Mouse (Mus musculus) hindbrain, embryonic 15.5 days (tissue): Measurements from ENCODE around the gene Hhipl1. TPM values are rescaled to one million over a fixed set of nuclear protein-coding genes. Genes with fewer than 3 reads are reported as not detected.

ENCODE experiments used
- ATAC-seq: fragments of 200-750 bp; cut with Nextera tagmentation; 2 replicates; pipeline ENCODE4 v1.8.0; 2017; ENCODE audit warnings: low read depth, moderate number of reproducible peaks, moderate TSS enrichment; ENCODE audit not compliant: low FRiP score
- H3K27ac ChIP-seq: fragments of 300-500 bp; sonication (generic); replicated peaks from 2 replicates; pipeline ENCODE4 v1.5.1; 2015; ENCODE audit warnings: mild to moderate bottlenecking, inconsistent platforms
- H3K27me3 ChIP-seq: fragments of 300-500 bp; sonication (generic); 2 replicates; pipeline ENCODE4 v1.6.1; 2015; ENCODE audit warnings: control low read depth, inconsistent platforms
- H3K36me3 ChIP-seq: fragments of 300-500 bp; sonication (generic); 2 replicates; pipeline ENCODE4 v1.6.1; 2015; ENCODE audit warnings: control low read depth, inconsistent platforms
- H3K4me1 ChIP-seq: fragments of 300-500 bp; sonication (generic); replicated peaks from 2 replicates; pipeline ENCODE4 v1.6.1; 2015; ENCODE audit warnings: control low read depth, inconsistent platforms
- H3K4me2 ChIP-seq: fragments of 300-500 bp; sonication (generic); 2 replicates; pipeline ENCODE4 v1.6.1; 2015; ENCODE audit warnings: moderate library complexity, mild to moderate bottlenecking, inconsistent platforms
- H3K4me3 ChIP-seq: fragments of 300-500 bp; sonication (generic); 2 replicates; pipeline ENCODE4 v1.5.1; 2015; ENCODE audit warnings: mild to moderate bottlenecking, inconsistent platforms
- H3K9ac ChIP-seq: fragments of 300-500 bp; sonication (generic); 2 replicates; pipeline ENCODE4 v1.6.1; 2015; ENCODE audit warnings: inconsistent platforms
- H3K9me3 ChIP-seq: fragments of 300-500 bp; sonication (generic); 2 replicates; pipeline ENCODE4 v1.6.1; 2016; ENCODE audit warnings: control low read depth, inconsistent platforms
- WGBS: fragments of 180-500 bp; shearing (Covaris S2); methylation state at CpG from one replicate; pipeline ENCODE4 v1.1.7; 2015; 5-methylcytosine and 5-hydroxymethylcytosine counted together
- polyA plus RNA-seq: library from polyadenylated mRNA; unstranded; fragments of >200 nt; fragmentation: Nextera tagmentation; extraction: Ambion mirVana; gene quantifications from 2 replicates; pipeline ENCODE4 v1.2.1, GENCODE M21; 2015

Gene Hhipl1
- polyA plus RNA-seq, 1 experiment from 2014 or later: 2.7 TPM

DNA sequence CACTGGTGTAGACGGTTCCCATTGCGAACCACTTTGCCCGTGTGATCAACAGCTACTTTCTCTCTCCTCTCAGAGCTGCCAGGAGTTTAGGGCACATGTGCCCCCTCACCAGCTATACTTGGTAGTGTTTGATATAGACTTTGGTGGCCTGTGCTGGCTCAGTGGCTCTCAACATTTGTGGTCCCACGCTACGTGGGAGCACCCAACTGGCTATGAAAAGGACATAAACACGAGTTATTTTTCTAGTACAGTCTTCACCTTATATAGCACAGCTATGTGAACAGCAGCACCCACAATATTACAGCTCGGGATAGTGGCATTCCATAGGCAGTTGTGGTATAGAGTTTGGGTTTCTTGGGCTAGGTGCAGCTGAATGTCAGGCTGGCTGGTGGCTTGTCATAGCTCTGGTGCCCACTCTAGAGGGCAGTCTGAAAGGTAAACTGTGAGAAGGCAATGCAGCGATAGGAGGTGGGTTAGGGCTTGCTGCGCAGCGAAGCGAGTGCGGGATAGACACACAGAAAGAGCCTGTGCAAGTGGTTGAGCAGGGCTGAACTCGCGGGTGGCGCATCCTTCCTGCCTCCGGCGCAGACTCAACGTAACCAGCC lies 11.9 kb downstream of the Hhipl1 start:
- Histone ChIP-seq H3K4me3 (peak overlapping the region; percentile 2; the same call in 1 of the 2 replicates), H3K27me3 (peaks cover 27% of the 10 kb centered on the region), H3K4me2 (peak overlapping the region; percentile 34), H3K27ac (no peak overlapping the region), H3K4me1 (peaks cover 27% of the 10 kb centered on the region), H3K9me3 (no peaks in the 10 kb centered on the region), H3K36me3 (no peaks in the 10 kb centered on the region), H3K9ac (no peak overlapping the region)
- ATAC-seq: no peak
- 20% methylated on average over 18 of the region's 18 CpGs for WGBS

DNA sequence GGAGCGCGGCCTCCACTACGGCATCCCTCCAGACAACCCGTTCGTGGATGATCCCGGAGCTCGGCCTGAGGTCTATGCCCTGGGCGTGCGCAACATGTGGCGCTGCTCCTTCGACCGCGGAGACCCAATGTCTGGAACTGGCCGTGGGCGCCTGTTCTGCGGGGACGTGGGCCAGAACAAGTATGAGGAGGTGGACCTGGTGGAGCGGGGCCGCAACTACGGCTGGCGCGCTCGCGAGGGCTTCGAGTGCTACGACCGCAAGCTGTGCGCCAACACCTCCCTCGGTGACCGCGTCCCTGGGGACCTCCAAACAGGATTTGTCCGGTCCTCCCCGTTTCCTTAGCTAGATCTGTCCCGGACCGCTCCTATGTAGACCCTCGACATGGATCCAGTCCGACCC lies 12.4 kb downstream of the Hhipl1 start:
- no peak for ATAC-seq
- no peaks in the 10 kb centered on the region for H3K36me3 ChIP-seq
- H3K9me3 ChIP-seq: no peaks in the 10 kb centered on the region
- peaks cover 27% of the 10 kb centered on the region for H3K27me3 ChIP-seq
- WGBS: 19% methylated on average over 37 of the region's 37 CpGs
- H3K4me1 ChIP-seq: peaks cover 27% of the 10 kb centered on the region
- peak overlapping the region; percentile 2; the same call in 1 of the 2 replicates for H3K4me3 ChIP-seq
- H3K4me2 ChIP-seq: peak overlapping the region; percentile 34
- no peak overlapping the region for H3K9ac ChIP-seq
- no peak overlapping the region for H3K27ac ChIP-seq

DNA sequence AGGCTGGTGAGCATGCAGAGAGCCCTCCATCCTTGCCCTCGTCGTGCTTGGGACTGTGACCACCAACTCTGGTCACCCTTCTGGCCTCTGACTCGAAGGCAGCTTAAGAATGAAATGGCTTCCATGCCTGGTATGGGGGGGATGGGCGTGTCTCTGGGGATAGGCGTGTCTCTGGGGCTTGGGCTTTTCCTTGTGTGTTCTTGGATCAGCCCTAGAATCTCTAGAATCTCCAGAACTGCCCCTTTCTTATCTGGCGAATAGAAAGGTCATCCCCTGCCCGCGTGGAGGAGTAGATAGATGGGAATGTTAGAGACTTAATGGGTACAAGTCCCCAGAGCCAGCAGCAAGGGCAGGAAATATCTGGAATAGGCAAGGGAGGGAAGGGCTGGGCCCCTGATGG lies 14.0 kb downstream of the Hhipl1 start:
- H3K4me3 ChIP-seq: no peak overlapping the region
- no peak overlapping the region for H3K4me2 ChIP-seq
- no peak overlapping the region for H3K27ac ChIP-seq
- no peak for ATAC-seq
- H3K9ac ChIP-seq: no peak overlapping the region
- WGBS: 10% methylated on average over 8 of the region's 8 CpGs
- H3K36me3 ChIP-seq: no peaks in the 10 kb centered on the region
- H3K4me1 ChIP-seq: peaks cover 27% of the 10 kb centered on the region
- H3K9me3 ChIP-seq: no peaks in the 10 kb centered on the region
- H3K27me3 ChIP-seq: peaks cover 27% of the 10 kb centered on the region

DNA sequence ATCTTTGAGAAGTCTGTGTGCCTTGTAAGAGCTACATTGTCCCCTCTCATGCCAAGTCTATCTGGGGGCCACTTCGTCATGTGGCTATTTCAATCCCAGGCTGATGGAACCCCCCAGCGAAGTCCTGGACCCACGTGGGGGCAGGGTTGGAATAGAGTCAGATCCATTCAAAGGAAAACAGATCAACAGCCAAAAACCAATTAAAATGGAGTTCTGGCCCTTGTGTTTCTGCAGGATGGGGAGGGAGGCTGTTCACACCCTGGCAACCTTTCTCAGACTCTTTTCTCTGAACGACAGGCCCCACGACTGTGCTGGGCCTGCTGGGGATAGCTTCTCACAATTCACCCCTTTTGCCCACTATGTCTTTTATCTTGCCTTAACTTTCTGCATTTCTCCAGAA lies 20.3 kb downstream of the Hhipl1 start:
- H3K9me3 ChIP-seq: no peaks in the 10 kb centered on the region
- no peak overlapping the region for H3K27ac ChIP-seq
- no peaks in the 10 kb centered on the region for H3K36me3 ChIP-seq
- H3K27me3 ChIP-seq: peaks cover 5% of the 10 kb centered on the region; the same call in 1 of the 2 replicates
- H3K4me2 ChIP-seq: no peak overlapping the region
- H3K4me3 ChIP-seq: no peak overlapping the region
- no peak for ATAC-seq
- no peak overlapping the region for H3K9ac ChIP-seq
- H3K4me1 ChIP-seq: peaks cover 23% of the 10 kb centered on the region
- 43% methylated on average over 5 of the region's 5 CpGs for WGBS

DNA sequence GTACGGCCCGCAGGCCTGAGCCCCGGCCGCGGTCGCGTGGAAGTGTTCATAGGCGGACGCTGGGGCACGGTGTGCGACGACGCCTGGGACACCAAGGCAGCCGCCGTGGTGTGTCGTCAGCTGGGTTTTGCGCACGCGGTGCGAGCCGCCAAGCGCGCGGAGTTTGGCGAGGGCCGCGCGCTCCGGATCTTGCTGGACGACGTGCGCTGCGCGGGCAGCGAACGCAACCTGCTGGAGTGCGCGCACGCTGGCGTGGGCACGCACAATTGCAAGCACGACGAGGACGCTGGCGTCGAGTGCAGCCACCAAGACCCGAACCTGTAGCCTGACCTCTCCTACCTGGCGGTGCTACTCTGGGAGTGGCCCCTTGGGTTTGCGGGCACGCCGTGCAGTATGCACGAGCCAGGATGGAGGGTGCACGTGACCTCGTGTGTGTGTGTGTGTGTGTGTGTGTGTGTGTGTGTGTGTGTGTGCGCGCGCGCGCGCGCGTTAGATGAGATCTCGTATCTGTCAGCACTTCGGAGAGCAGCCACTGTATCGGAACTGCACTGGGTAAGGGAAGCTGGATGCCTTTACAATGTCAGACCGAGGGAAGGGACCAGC lies 21.9 kb downstream of the Hhipl1 start:
- WGBS: 4% methylated on average over 65 of the region's 66 CpGs
- no peaks in the 10 kb centered on the region for H3K9me3 ChIP-seq
- peak overlapping the region; percentile 65 for H3K9ac ChIP-seq
- no peaks in the 10 kb centered on the region for H3K36me3 ChIP-seq
- ATAC-seq: peak; percentile 78
- peak overlapping the region; percentile 83 for H3K4me2 ChIP-seq
- H3K27ac ChIP-seq: peak overlapping the region; percentile 55; the same call in 1 of the 2 replicates
- H3K4me1 ChIP-seq: peaks cover 25% of the 10 kb centered on the region
- H3K4me3 ChIP-seq: peak overlapping the region; percentile 43
- peaks cover 5% of the 10 kb centered on the region; the same call in 1 of the 2 replicates for H3K27me3 ChIP-seq

DNA sequence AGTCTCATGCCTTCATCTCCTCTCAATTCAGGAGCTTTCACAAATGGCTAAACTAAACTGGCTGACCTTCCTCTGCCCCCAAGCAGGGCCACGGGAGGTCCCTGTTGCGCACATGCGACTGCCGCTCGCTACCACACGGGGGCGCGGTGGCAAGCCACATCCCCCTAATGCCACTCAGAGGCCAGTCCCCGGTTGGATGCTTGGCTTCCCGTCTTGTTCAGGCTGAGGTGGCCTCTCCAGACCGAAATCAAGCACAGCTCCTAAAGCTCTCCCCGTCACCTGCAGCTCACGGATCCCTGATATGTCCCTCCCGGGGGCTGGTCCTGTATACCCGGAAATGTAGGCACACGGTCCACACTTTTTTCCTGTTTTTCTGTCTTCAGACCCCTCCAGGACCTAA lies 27.0 kb downstream of the Hhipl1 start:
- WGBS: under 1% methylated on average over 16 of the region's 16 CpGs
- Histone ChIP-seq H3K9ac (peak overlapping the region; percentile 36), H3K27me3 (no peaks in the 10 kb centered on the region), H3K4me3 (peak overlapping the region; percentile 81), H3K4me1 (peaks cover 29% of the 10 kb centered on the region), H3K4me2 (peak overlapping the region; percentile 98), H3K9me3 (no peaks in the 10 kb centered on the region), H3K36me3 (no peaks in the 10 kb centered on the region), H3K27ac (peak overlapping the region; percentile 76)
- ATAC-seq: peak; percentile 4; the same call in 1 of the 2 replicates

DNA sequence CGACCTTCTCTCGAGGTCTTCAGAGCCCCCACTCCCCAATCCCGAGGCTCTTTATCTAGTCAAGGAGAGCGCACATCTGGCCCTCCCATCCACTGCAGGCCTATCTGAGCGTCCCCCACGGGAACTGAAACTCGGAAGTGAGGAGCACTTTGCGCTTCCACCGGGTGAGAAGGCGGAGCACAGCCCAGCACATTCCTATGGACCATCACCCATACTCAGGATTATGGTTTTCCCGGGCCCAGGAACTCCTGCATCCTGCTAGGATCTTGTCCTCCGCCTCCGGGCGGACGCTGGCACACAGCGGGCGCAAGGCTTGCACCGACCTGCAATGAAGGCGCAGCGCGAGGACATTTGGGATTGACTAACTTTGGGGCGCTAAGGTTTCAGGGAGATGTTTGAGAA lies 27.4 kb downstream of the Hhipl1 start:
- H3K9ac ChIP-seq: peak overlapping the region; percentile 36
- H3K27ac ChIP-seq: peak overlapping the region; percentile 76
- 1% methylated on average over 22 of the region's 22 CpGs for WGBS

DNA sequence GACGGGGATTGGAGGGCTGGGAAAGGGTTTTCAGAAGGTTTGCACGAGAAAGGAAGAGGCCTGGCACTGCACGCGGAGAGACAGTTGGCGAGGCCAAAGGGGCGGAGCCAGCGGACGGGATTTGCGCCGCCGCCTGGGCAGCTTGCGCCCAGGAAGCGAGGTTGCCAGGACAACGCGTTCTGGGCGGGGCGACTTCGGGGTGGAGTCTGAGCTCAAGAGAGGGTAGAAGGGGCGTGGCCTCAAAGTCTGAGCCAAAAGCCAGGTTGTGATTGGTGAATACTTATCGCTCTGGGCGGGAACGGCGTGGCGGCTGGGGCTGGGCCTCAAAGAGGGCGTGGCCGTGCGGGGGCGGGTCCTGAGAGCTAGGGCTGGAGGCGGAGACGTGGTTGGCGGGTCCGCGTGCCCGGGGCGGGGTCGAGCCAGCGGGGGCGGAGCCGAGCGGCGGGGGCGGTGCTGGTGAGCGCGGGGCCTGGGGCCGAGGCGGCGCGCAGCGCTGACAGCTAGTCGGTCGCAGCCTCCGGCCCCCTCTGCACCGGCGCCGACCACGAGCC lies 27.9 kb downstream of the Hhipl1 start, which contains the start of gene Cyp46a1:
Gene Cyp46a1 (plus strand): TSS at position 487 of the 551 bp plus-strand sequence.
- Histone ChIP-seq H3K27me3 (no peaks in the 10 kb centered on the region), H3K27ac (peak within 1 kb of the TSS; percentile 80), H3K4me1 (peaks cover 20% of the 10 kb centered on the region), H3K9me3 (no peaks in the 10 kb centered on the region), H3K4me3 (peak within 1 kb of the TSS; percentile 81), H3K36me3 (no peaks in the 10 kb centered on the region), H3K9ac (peak within 1 kb of the TSS; percentile 83), H3K4me2 (peak within 1 kb of the TSS; percentile 98)
- ATAC-seq: peak; percentile 93
- under 1% methylated on average over 54 of the region's 56 CpGs for WGBS

More for the DNA sequence above, 27.4 kb downstream of the Hhipl1 start:
- peak; percentile 31 for ATAC-seq
- Histone ChIP-seq H3K4me3 (peak overlapping the region; percentile 81), H3K4me2 (peak overlapping the region; percentile 98), H3K27me3 (no peaks in the 10 kb centered on the region), H3K36me3 (no peaks in the 10 kb centered on the region), H3K9me3 (no peaks in the 10 kb centered on the region), H3K4me1 (peaks cover 25% of the 10 kb centered on the region)

DNA sequence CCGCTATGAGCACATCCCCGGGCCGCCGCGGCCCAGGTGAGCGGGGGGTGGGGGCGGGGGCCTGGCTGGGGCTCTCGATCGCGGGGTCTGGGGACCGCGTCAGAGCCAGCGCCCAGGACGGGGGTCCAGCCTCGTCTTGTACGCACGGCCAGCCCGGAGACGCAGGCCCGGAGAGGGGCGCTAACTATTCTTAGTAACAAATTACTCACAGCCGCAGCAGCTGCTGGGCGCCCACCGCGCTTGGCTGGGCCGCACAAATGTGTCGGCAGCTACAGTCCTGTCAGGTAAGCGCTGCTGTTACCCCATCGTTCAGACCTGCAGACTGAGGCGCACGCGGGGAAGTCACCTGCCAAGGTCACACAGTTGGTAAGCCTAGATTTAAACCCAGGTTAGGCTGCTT lies 28.5 kb downstream of the Hhipl1 start:
- Histone ChIP-seq H3K9ac (peak overlapping the region; percentile 83), H3K27me3 (no peaks in the 10 kb centered on the region), H3K9me3 (no peaks in the 10 kb centered on the region), H3K4me1 (peaks cover 18% of the 10 kb centered on the region), H3K36me3 (no peaks in the 10 kb centered on the region), H3K4me2 (peak overlapping the region; percentile 98), H3K4me3 (peak overlapping the region; percentile 81), H3K27ac (peak overlapping the region; percentile 80)
- ATAC-seq: peak; percentile 43
- WGBS: 1% methylated on average over 32 of the region's 32 CpGs

DNA sequence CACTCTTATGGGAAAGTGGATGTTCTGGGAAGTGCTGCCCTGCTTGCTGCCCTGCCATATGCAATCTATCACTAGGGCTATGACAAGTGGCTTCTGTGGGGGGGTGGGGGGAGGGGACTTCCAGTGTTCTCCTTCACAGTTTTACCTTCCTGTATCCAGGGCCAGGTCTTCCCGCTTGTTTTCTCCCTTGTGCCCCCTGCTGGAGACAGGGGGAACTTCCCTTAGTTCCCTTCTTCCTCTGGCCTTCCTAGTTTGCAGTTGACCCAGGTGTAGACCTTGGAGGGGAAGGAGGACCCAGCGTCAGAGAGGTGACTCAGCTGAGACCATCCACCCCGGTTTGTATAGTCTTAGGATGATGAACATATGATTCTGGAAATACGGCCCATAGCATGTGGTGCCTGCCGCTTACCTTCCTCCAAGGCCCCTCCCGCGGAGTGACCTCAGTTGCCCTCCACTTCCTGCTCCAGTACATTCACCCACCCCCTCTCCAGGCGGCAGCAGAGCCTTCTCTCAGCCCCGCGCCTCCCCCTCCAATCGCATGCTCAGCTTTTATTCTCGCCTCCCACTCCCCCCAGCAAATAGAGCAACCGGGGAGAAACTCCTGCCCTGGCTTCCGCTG lies 32.6 kb downstream of the Hhipl1 start:
- Histone ChIP-seq H3K4me3 (no peak overlapping the region), H3K9me3 (no peaks in the 10 kb centered on the region), H3K9ac (no peak overlapping the region), H3K4me2 (no peak overlapping the region), H3K27me3 (no peaks in the 10 kb centered on the region), H3K36me3 (no peaks in the 10 kb centered on the region), H3K27ac (no peak overlapping the region), H3K4me1 (peaks cover 8% of the 10 kb centered on the region)
- no peak for ATAC-seq
- 37% methylated on average over 14 of the region's 14 CpGs for WGBS

DNA sequence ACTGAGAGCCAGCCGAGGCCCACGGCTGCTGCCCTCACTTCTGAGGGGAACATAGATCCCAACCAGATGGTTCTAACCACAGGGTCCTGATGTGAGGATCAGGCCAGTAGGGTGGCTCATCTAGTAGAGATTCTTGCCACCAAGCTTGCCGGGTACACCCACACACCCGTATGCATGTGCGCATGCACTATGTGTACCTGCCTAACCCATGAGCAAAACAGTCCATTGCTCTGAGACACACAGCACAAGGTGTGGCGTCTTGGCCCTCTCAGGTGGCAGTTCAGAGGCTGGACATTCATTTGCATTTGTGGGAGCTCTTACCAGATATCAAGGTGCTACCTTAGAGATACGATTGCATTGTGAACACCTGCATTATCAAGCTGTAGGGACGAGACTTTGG lies 42.1 kb downstream of the Hhipl1 start:
- H3K9ac ChIP-seq: no peak overlapping the region
- H3K9me3 ChIP-seq: no peaks in the 10 kb centered on the region
- H3K27ac ChIP-seq: no peak overlapping the region
- H3K36me3 ChIP-seq: no peaks in the 10 kb centered on the region
- no peak for ATAC-seq
- no peak overlapping the region for H3K4me2 ChIP-seq
- 84% methylated on average over 8 of the region's 8 CpGs for WGBS
- no peak overlapping the region for H3K4me3 ChIP-seq
- peaks cover 13% of the 10 kb centered on the region for H3K27me3 ChIP-seq
- H3K4me1 ChIP-seq: peaks cover 9% of the 10 kb centered on the region

DNA sequence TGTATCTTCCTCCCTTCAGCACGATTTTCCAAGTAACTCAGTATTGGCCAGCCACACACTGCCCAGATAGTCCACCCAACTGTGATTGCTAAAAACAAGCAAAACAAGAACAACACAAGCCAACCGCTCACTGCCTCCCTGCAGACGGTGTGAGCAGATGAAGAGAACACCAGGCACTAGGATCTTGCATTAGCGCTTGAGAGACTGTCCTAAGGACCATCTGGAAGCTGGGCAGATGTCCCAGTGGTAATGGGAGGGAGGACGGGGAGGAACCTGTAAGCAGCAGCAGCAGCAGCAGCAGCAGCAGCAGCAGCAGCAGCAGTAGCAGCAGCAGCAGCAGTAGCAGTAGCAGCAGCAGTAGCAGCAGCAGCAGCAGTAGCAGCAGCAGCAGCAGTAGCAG lies 43.0 kb downstream of the Hhipl1 start:
- H3K9me3 ChIP-seq: no peaks in the 10 kb centered on the region
- H3K36me3 ChIP-seq: no peaks in the 10 kb centered on the region
- ATAC-seq: no peak
- peaks cover 9% of the 10 kb centered on the region for H3K4me1 ChIP-seq
- H3K9ac ChIP-seq: no peak overlapping the region
- no peak overlapping the region for H3K27ac ChIP-seq
- no peak overlapping the region for H3K4me2 ChIP-seq
- H3K4me3 ChIP-seq: no peak overlapping the region
- WGBS: 64% methylated on average over 5 of the region's 5 CpGs
- peaks cover 19% of the 10 kb centered on the region for H3K27me3 ChIP-seq
